9 mouse cellular contexts compared by ENCODE assay signal in the genomic region with DNA sequence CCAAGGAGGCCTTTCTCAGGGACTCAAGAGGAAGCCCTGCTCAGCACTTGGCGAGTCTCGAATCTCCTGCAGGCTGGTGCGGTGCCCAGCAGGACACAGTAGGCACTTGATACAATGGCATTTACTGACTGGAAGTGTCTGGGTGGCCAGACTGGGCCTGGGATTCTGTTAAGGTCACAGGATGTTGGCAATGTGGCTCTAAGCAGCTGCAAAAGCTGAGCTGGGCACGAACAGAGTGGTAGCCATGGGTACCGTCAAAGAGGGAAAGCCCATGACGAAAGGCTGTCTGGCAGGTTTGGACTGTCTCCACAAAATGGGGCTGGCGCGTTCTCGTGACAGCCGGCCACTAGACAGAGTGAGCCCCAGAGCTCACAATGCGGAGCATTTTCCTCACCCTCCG.
DNase-seq lines count a peak whose midpoint lies in the region; ATAC-seq and TF ChIP-seq lines count a peak whose summit lies in the region.
"Had no signal": no experiment of that assay in that cellular context is flagged by ENCODE, and none has a peak within 500 bp of the region (broad histone marks: within the 10 kb centered on the region; RNA-seq: fewer than 3 reads in every experiment).

No protein-coding gene starts in this region.

- no peak for TF ChIP-seq CTCF in lung, embryonic 14.5 days (IDR thresholded peaks at IDR 0.05; ENCODE audit: low read depth)

- H3K27ac ChIP-seq in lung, embryonic 14.5 days (ENCODE audit: low read depth) = no peak overlapping the region
- H3K27ac ChIP-seq in forebrain, embryonic 14.5 days (ENCODE audit: low read depth, low read length) = peak overlapping the region; percentile 65
- H3K27ac ChIP-seq: limb, embryonic 13.5 days had no signal

- intact Hi-C loops in heart, postnatal 14 days (cut with DNase I) = no loop called here
- intact Hi-C loops in left cerebral cortex, postnatal 10 days (cut with DNase I) = no loop called here

- H3K4me2 ChIP-seq in lung, embryonic 14.5 days = no peak overlapping the region
- no peak overlapping the region for H3K4me2 ChIP-seq in forebrain, embryonic 14.5 days (ENCODE audit: low read length)
- H3K4me2 ChIP-seq: limb, embryonic 13.5 days had no signal

- no peaks in the 10 kb centered on the region for H3K27me3 ChIP-seq in lung, embryonic 14.5 days (ENCODE audit: insufficient read depth, low read length)
- no peaks in the 10 kb centered on the region for H3K27me3 ChIP-seq in forebrain, embryonic 14.5 days (replicated peaks; ENCODE audit: control insufficient read depth, insufficient read depth, low read length)
- H3K27me3 ChIP-seq: limb, embryonic 13.5 days had no signal

- no peaks in the 10 kb centered on the region; the same call in 1 of the 2 replicates for H3K4me1 ChIP-seq in lung, embryonic 14.5 days (ENCODE audit: insufficient read depth)
- H3K4me1 ChIP-seq in forebrain, embryonic 14.5 days (ENCODE audit: control insufficient read depth, insufficient read depth, low read length) = peaks cover 27% of the 10 kb centered on the region

- ATAC-seq in lung, embryonic 14.5 days (ENCODE audit: insufficient read depth) = peak; percentile 18; the same call in 1 of the 2 replicates
- ATAC-seq in forebrain, embryonic 14.5 days = peak; percentile 85
- ATAC-seq in inflammation-experienced regulatory T-cells, adult 6 months = no peak

- no peak overlapping the region for H3K4me3 ChIP-seq in lung, embryonic 14.5 days (ENCODE audit: low read depth, low read length)
- H3K4me3 ChIP-seq in forebrain, embryonic 14.5 days (ENCODE audit: low read depth, low read length) = no peak overlapping the region
- H3K4me3 ChIP-seq: limb, embryonic 13.5 days had no signal

- H3K9me3 ChIP-seq in lung, embryonic 14.5 days (ENCODE audit: low read depth, low read length) = no peaks in the 10 kb centered on the region
- no peaks in the 10 kb centered on the region for H3K9me3 ChIP-seq in forebrain, embryonic 14.5 days (replicated peaks; ENCODE audit: control insufficient read depth, low read length)
- H3K9me3 ChIP-seq: limb, embryonic 13.5 days had no signal

- H3K9ac ChIP-seq in lung, embryonic 14.5 days = no peak overlapping the region
- no peak overlapping the region for H3K9ac ChIP-seq in forebrain, embryonic 14.5 days (ENCODE audit: low read length)
- H3K9ac ChIP-seq: limb, embryonic 13.5 days had no signal

- 75% methylated on average over 12 of the region's 12 CpGs for WGBS in lung, embryonic 14.5 days
- 63% methylated on average over 12 of the region's 12 CpGs for WGBS in forebrain, embryonic 14.5 days

- peak; percentile 44 for DNase-seq in lung, embryonic 14.5 days
- DNase-seq in lung, adult 18-20 months = no peak
- peak; percentile 81 for DNase-seq in forebrain, embryonic 14.5 days (ENCODE audit: low spot score)
- peak; percentile 43 to 60 for DNase-seq in heart, postnatal 14 days
- DNase-seq in left cerebral cortex, postnatal 10 days (ENCODE audit: extremely low spot score in 1 of 2, low spot score in 2 of 2) = peak; percentile 72 to 81
- DNase-seq in right cerebral cortex, postnatal 4 days = peak; percentile 67
- no peak for DNase-seq in urinary bladder, postnatal 4 days (ENCODE audit: low spot score in 2 of 2)

- H3K36me3 ChIP-seq in lung, embryonic 14.5 days (ENCODE audit: insufficient read depth) = no peaks in the 10 kb centered on the region
- H3K36me3 ChIP-seq in forebrain, embryonic 14.5 days (ENCODE audit: control insufficient read depth, insufficient read depth, low read length) = no peaks in the 10 kb centered on the region

Comparison
In these comparisons a context has a peak if more than half of its experiments do, and no peak if none do; other contexts are left out.
1. DNase-seq: peak in lung, embryonic 14.5 days (single experiment), forebrain, embryonic 14.5 days (single experiment), heart, postnatal 14 days (2 of 2), left cerebral cortex, postnatal 10 days (2 of 2) and right cerebral cortex, postnatal 4 days (single experiment); none in lung, adult 18-20 months (0 of 2) and urinary bladder, postnatal 4 days (0 of 2).